Mouse (Mus musculus): ENCODE measurements at regions not wholly inside any gene's neighbourhood (a gene's known extent, or its start where the extent isn't known, plus 50 kb on each side); places are given as distances from the start of the nearest gene placed in this dataset.

DNA sequence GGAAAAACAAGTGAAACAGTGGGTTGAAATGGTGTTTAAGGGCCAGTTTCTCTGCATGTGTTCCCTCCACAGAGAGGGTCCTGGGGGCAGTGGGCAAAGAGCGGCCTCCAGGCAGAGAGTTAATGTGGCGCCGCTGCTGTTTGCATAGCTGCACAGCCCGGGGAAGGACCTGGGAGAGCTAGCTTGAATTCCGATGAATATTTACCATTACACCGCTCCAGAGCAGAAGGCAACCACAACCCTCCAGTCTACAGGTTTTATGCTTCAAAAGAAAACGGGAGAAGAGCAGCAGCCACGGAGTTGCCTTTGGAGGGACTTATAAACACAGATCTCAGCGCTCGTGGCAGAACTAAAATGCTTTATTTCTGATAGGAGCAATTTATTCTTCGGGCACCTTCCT is 94.2 kb upstream of the Pmfbp1 start:
- Histone ChIP-seq H3K9ac (ENCODE audit: low read length) (no peak overlapping the region), H3K4me2 (no peak overlapping the region), H3K9me3 (ENCODE audit: control insufficient read depth, low read length) (no peaks in the 10 kb centered on the region), H3K4me3 (ENCODE audit: low read depth, low read length) (no peak overlapping the region), H3K27ac (ENCODE audit: low read depth, low read length) (no peak overlapping the region), H3K36me3 (ENCODE audit: control insufficient read depth, insufficient read depth, low read length) (no peaks in the 10 kb centered on the region), H3K4me1 (ENCODE audit: control insufficient read depth, insufficient read depth, low read length) (no peaks in the 10 kb centered on the region), H3K27me3 (ENCODE audit: control insufficient read depth, insufficient read depth, low read length) (no peaks in the 10 kb centered on the region)
- ATAC-seq (ENCODE audit: low FRiP score) (no peak), DNase-seq (ENCODE audit: low spot score, missing footprints) (no peak)
- WGBS: 76% methylated on average over 11 of the region's 11 CpGs

DNA sequence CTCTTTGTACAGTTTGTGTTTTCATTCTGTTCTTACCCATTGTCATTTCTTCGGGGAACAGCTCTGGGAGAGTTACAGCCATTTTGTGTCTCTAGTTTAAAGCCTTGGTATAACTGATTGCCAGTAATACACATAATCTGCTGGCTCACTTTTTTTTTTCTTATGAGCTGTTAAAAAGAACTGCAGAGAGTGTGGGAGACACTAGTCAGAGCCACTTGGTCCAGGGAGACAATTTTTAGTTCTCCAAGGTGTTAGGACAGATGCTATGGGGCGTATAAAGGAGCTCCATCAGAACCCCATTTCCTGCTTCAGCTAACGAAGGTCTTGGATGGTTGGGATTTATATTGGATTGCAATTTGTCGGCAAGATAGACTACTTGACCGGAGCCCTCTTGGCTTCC is 93.6 kb upstream of the Pmfbp1 start:
- 91% methylated on average over 5 of the region's 5 CpGs for WGBS
- Histone ChIP-seq H3K36me3 (ENCODE audit: control insufficient read depth, insufficient read depth, low read length) (no peaks in the 10 kb centered on the region), H3K27ac (ENCODE audit: low read depth, low read length) (no peak overlapping the region), H3K4me1 (ENCODE audit: control insufficient read depth, insufficient read depth, low read length) (no peaks in the 10 kb centered on the region), H3K4me2 (no peak overlapping the region), H3K9me3 (ENCODE audit: control insufficient read depth, low read length) (no peaks in the 10 kb centered on the region), H3K4me3 (ENCODE audit: low read depth, low read length) (no peak overlapping the region), H3K9ac (ENCODE audit: low read length) (no peak overlapping the region), H3K27me3 (ENCODE audit: control insufficient read depth, insufficient read depth, low read length) (no peaks in the 10 kb centered on the region)
- ATAC-seq (ENCODE audit: low FRiP score) (no peak), DNase-seq (ENCODE audit: low spot score, missing footprints) (peak; percentile 37)

DNA sequence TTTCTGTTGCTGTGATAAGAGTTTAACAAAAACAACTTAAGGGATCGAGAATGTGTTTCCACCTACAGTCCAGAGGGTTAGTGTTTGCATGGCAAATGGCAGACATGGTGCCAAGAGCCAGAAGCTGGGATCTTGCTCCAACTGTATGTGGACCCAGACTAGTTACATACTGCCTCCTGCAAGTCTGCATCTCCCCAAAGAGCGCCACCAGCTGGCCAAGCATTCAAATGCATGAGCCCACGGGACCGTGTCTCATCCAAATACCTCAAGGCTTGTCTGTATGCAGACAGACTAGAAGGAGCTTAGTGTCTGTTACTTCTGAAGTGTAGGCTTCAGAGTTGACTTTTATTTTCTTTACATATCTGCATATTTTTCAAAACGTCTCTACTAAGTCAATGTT is 85.9 kb upstream of the Pmfbp1 start:
- no peak for ATAC-seq (ENCODE audit: low FRiP score)
- no peaks in the 10 kb centered on the region for H3K4me1 ChIP-seq (ENCODE audit: control insufficient read depth, insufficient read depth, low read length)
- 53% methylated on average over 5 of the region's 5 CpGs for WGBS

DNA sequence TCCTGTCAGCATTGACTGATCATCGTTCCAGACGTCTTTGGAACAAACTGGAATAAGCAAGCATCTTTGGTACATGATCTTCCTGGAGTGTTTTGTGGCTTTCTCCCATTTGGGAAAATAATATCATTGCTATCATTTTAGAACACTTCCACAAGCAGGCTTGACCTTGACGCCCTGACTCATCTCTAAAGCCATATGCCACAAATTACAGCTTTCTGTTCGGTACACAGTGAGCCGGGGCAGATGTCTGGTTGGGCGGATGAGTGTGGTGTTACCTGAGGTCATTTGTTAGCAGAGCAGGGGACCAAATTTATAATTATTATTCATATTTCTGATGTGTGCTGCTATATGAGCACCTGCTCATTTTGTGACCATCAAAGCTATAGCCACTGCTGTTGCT is 83.3 kb upstream of the Pmfbp1 start:
- DNase-seq (ENCODE audit: low spot score, missing footprints) (no peak), ATAC-seq (ENCODE audit: low FRiP score) (no peak)
- Histone ChIP-seq H3K36me3 (ENCODE audit: control insufficient read depth, insufficient read depth, low read length) (no peaks in the 10 kb centered on the region), H3K27ac (ENCODE audit: low read depth, low read length) (no peak overlapping the region), H3K4me3 (ENCODE audit: low read depth, low read length) (no peak overlapping the region), H3K27me3 (ENCODE audit: control insufficient read depth, insufficient read depth, low read length) (no peaks in the 10 kb centered on the region), H3K4me2 (no peak overlapping the region), H3K4me1 (ENCODE audit: control insufficient read depth, insufficient read depth, low read length) (no peaks in the 10 kb centered on the region), H3K9ac (ENCODE audit: low read length) (no peak overlapping the region), H3K9me3 (ENCODE audit: control insufficient read depth, low read length) (no peaks in the 10 kb centered on the region)
- 90% methylated on average over 6 of the region's 6 CpGs for WGBS

More for the DNA sequence above, 85.9 kb upstream of the Pmfbp1 start:
- H3K27ac ChIP-seq (ENCODE audit: low read depth, low read length): no peak overlapping the region
- no peak overlapping the region for H3K4me3 ChIP-seq (ENCODE audit: low read depth, low read length)
- peak; percentile 82 for DNase-seq (ENCODE audit: low spot score, missing footprints)
- no peak overlapping the region for H3K4me2 ChIP-seq
- no peak overlapping the region for H3K9ac ChIP-seq (ENCODE audit: low read length)
- no peaks in the 10 kb centered on the region for H3K27me3 ChIP-seq (ENCODE audit: control insufficient read depth, insufficient read depth, low read length)
- no peaks in the 10 kb centered on the region for H3K36me3 ChIP-seq (ENCODE audit: control insufficient read depth, insufficient read depth, low read length)
- no peaks in the 10 kb centered on the region for H3K9me3 ChIP-seq (ENCODE audit: control insufficient read depth, low read length)

GRCm38 (mm10) chr8:109413386-109413785 is 80.4 kb upstream of the Pmfbp1 start:
- H3K9me3 ChIP-seq (ENCODE audit: control insufficient read depth, low read length): no peaks in the 10 kb centered on the region

GRCm38 (mm10) chr8:109415315-109415714 is 78.5 kb upstream of the Pmfbp1 start:
- no peak overlapping the region for H3K4me3 ChIP-seq (ENCODE audit: low read depth, low read length)
- no peak overlapping the region for H3K4me2 ChIP-seq
- peak; percentile 77 for DNase-seq (ENCODE audit: low spot score, missing footprints)
- H3K9me3 ChIP-seq (ENCODE audit: control insufficient read depth, low read length): no peaks in the 10 kb centered on the region
- H3K27ac ChIP-seq (ENCODE audit: low read depth, low read length): no peak overlapping the region
- no peak overlapping the region for H3K9ac ChIP-seq (ENCODE audit: low read length)
- no peaks in the 10 kb centered on the region for H3K27me3 ChIP-seq (ENCODE audit: control insufficient read depth, insufficient read depth, low read length)
- ATAC-seq (ENCODE audit: low FRiP score): no peak
- peaks cover 8% of the 10 kb centered on the region; the same call in 1 of the 2 replicates for H3K4me1 ChIP-seq (ENCODE audit: control insufficient read depth, insufficient read depth, low read length)
- 76% methylated on average over 4 of the region's 4 CpGs for WGBS
- no peaks in the 10 kb centered on the region for H3K36me3 ChIP-seq (ENCODE audit: control insufficient read depth, insufficient read depth, low read length)

More at GRCm38 (mm10) chr8:109413386-109413785, 80.4 kb upstream of the Pmfbp1 start:
- H3K36me3 ChIP-seq (ENCODE audit: control insufficient read depth, insufficient read depth, low read length): no peaks in the 10 kb centered on the region
- H3K27ac ChIP-seq (ENCODE audit: low read depth, low read length): no peak overlapping the region
- DNase-seq (ENCODE audit: low spot score, missing footprints) (peak; percentile 6), ATAC-seq (ENCODE audit: low FRiP score) (no peak)
- no peaks in the 10 kb centered on the region for H3K27me3 ChIP-seq (ENCODE audit: control insufficient read depth, insufficient read depth, low read length)
- H3K4me1 ChIP-seq (ENCODE audit: control insufficient read depth, insufficient read depth, low read length): peaks cover 5% of the 10 kb centered on the region; the same call in 1 of the 2 replicates
- 91% methylated on average over 5 of the region's 5 CpGs for WGBS
- no peak overlapping the region for H3K4me2 ChIP-seq
- no peak overlapping the region for H3K9ac ChIP-seq (ENCODE audit: low read length)
- H3K4me3 ChIP-seq (ENCODE audit: low read depth, low read length): no peak overlapping the region

DNA sequence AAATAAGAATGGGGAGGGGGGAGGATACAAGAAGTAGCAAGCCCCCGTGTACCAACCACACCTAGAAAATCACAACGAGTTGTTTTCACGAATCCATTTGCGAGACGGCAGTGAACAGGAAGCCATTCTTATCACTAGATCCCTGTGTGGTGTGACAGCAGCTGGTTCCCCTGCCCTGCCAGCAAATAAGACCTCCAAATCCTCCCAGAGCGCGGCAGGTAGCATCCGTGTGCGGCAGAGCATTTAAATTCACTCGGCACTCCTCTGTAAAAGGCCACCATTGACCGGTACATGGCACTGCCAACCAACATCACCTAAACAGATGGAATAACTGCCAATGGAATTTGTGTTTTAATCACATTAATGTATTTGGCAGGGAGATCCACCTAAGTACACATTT is 77.9 kb upstream of the Pmfbp1 start:
- 81% methylated on average over 11 of the region's 11 CpGs for WGBS
- no peak overlapping the region for H3K4me3 ChIP-seq (ENCODE audit: low read depth, low read length)
- no peak overlapping the region for H3K4me2 ChIP-seq
- ATAC-seq (ENCODE audit: low FRiP score): no peak
- peak; percentile 81 for DNase-seq (ENCODE audit: low spot score, missing footprints)
- H3K27me3 ChIP-seq (ENCODE audit: control insufficient read depth, insufficient read depth, low read length): no peaks in the 10 kb centered on the region
- H3K36me3 ChIP-seq (ENCODE audit: control insufficient read depth, insufficient read depth, low read length): no peaks in the 10 kb centered on the region
- H3K4me1 ChIP-seq (ENCODE audit: control insufficient read depth, insufficient read depth, low read length): peaks cover 8% of the 10 kb centered on the region; the same call in 1 of the 2 replicates
- H3K27ac ChIP-seq (ENCODE audit: low read depth, low read length): no peak overlapping the region
- no peaks in the 10 kb centered on the region for H3K9me3 ChIP-seq (ENCODE audit: control insufficient read depth, low read length)
- H3K9ac ChIP-seq (ENCODE audit: low read length): no peak overlapping the region

GRCm38 (mm10) chr8:109416327-109417100 is 77.3 kb upstream of the Pmfbp1 start:
- ATAC-seq (ENCODE audit: low FRiP score) (no peak; the same call in 1 of the 2 replicates), DNase-seq (ENCODE audit: low spot score, missing footprints) (peak; percentile 90)
- Histone ChIP-seq H3K27me3 (ENCODE audit: control insufficient read depth, insufficient read depth, low read length) (no peaks in the 10 kb centered on the region), H3K9me3 (ENCODE audit: control insufficient read depth, low read length) (no peaks in the 10 kb centered on the region), H3K4me2 (no peak overlapping the region), H3K27ac (ENCODE audit: low read depth, low read length) (no peak overlapping the region), H3K4me1 (ENCODE audit: control insufficient read depth, insufficient read depth, low read length) (peaks cover 8% of the 10 kb centered on the region; the same call in 1 of the 2 replicates), H3K4me3 (ENCODE audit: low read depth, low read length) (no peak overlapping the region), H3K9ac (ENCODE audit: low read length) (0 out of 2 replicates have a peak overlapping the region, but pooled peaks have one; percentile 24), H3K36me3 (ENCODE audit: control insufficient read depth, insufficient read depth, low read length) (no peaks in the 10 kb centered on the region)
- WGBS: 71% methylated on average over 17 of the region's 17 CpGs

- H3K36me3 ChIP-seq (ENCODE audit: control insufficient read depth, insufficient read depth, low read length): no peaks in the 10 kb centered on the region
- no peaks in the 10 kb centered on the region for H3K9me3 ChIP-seq (ENCODE audit: control insufficient read depth, low read length)
- H3K4me3 ChIP-seq (ENCODE audit: low read depth, low read length): no peak overlapping the region
- ATAC-seq (ENCODE audit: low FRiP score) (peak; percentile 73), DNase-seq (ENCODE audit: low spot score, missing footprints) (peak; percentile 89)
- 40% methylated on average over 5 of the region's 5 CpGs for WGBS
- peaks cover 8% of the 10 kb centered on the region; the same call in 1 of the 2 replicates for H3K4me1 ChIP-seq (ENCODE audit: control insufficient read depth, insufficient read depth, low read length)
- no peaks in the 10 kb centered on the region for H3K27me3 ChIP-seq (ENCODE audit: control insufficient read depth, insufficient read depth, low read length)
- H3K9ac ChIP-seq (ENCODE audit: low read length): no peak overlapping the region
- H3K27ac ChIP-seq (ENCODE audit: low read depth, low read length): no peak overlapping the region
- H3K4me2 ChIP-seq: no peak overlapping the region
Measured at GRCm38 (mm10) chr8:109417222-109417621, 76.6 kb upstream of the Pmfbp1 start.

Measured in midbrain, embryonic 11.5 days (tissue).